Mouse (Mus musculus): Measurements from ENCODE around the gene Chmp6. TPM values are rescaled to one million over a fixed set of nuclear protein-coding genes. Genes with fewer than 3 reads are reported as not detected.

The Chmp6 gene
- polyA plus RNA-seq, 1 experiment = 64.9 TPM

GRCm38 (mm10) chr11:119933142-119933541, 19.9 kb downstream of the Chmp6 start:
- Histone ChIP-seq H3ac (ENCODE audit: control insufficient read depth, insufficient read length, low read depth) (no peak overlapping the region), H3K79me2 (ENCODE audit: control insufficient read depth, insufficient read depth) (peaks cover 8% of the 10 kb centered on the region), H3K4me3 (ENCODE audit: insufficient read depth, poor library complexity, severe bottlenecking) (no peak overlapping the region), H3K36me3 (ENCODE audit: control insufficient read depth, insufficient read depth) (peaks cover 5% of the 10 kb centered on the region), H3K27me3 (ENCODE audit: control insufficient read depth, insufficient read depth, insufficient read length) (no peaks in the 10 kb centered on the region), H3K79me3 (ENCODE audit: low read depth) (no peaks in the 10 kb centered on the region)
- TF ChIP-seq MYOD1 (IDR thresholded peaks at IDR 0.05; ENCODE audit: control insufficient read depth, insufficient read length, low read depth) (peak; percentile 68), USF1 (IDR thresholded peaks at IDR 0.05; ENCODE audit: low read depth) (no peak), MAX (IDR thresholded peaks at IDR 0.05) (peak; percentile 86), CTCF (IDR thresholded peaks at IDR 0.05; ENCODE audit: control insufficient read depth, insufficient read depth, insufficient read length) (no peak), FOSL1 (IDR thresholded peaks at IDR 0.05; ENCODE audit: insufficient read depth, low read length, poor library complexity, severe bottlenecking) (peak; percentile 45), MYOG (IDR thresholded peaks at IDR 0.05; ENCODE audit: control insufficient read depth, extremely low read depth, insufficient read length) (no peak), CEBPB (IDR thresholded peaks at IDR 0.05; ENCODE audit: low read depth) (peak; percentile 12)

GRCm38 (mm10) chr11:119933819-119934583, 20.8 kb downstream of the Chmp6 start:
- TF ChIP-seq FOSL1 (IDR thresholded peaks at IDR 0.05; ENCODE audit: insufficient read depth, low read length, poor library complexity, severe bottlenecking) (no peak), MYOD1 (IDR thresholded peaks at IDR 0.05; ENCODE audit: control insufficient read depth, insufficient read length, low read depth) (peak; percentile 31)
- H3ac ChIP-seq (ENCODE audit: control insufficient read depth, insufficient read length, low read depth) = no peak overlapping the region
- no peaks in the 10 kb centered on the region for H3K27me3 ChIP-seq (ENCODE audit: control insufficient read depth, insufficient read depth, insufficient read length)
- H3K79me2 ChIP-seq (ENCODE audit: control insufficient read depth, insufficient read depth) = peaks cover 8% of the 10 kb centered on the region
- H3K79me3 ChIP-seq (ENCODE audit: low read depth) = no peaks in the 10 kb centered on the region
- no peak overlapping the region for H3K4me3 ChIP-seq (ENCODE audit: insufficient read depth, poor library complexity, severe bottlenecking)
- H3K36me3 ChIP-seq (ENCODE audit: control insufficient read depth, insufficient read depth) = peaks cover 5% of the 10 kb centered on the region

- Histone ChIP-seq H3K27me3 (ENCODE audit: control insufficient read depth, insufficient read depth, insufficient read length) (no peaks in the 10 kb centered on the region), H3ac (ENCODE audit: control insufficient read depth, insufficient read length, low read depth) (no peak overlapping the region), H3K4me3 (ENCODE audit: insufficient read depth, poor library complexity, severe bottlenecking) (no peak overlapping the region), H3K79me3 (ENCODE audit: low read depth) (no peaks in the 10 kb centered on the region), H3K36me3 (ENCODE audit: control insufficient read depth, insufficient read depth) (peaks cover 5% of the 10 kb centered on the region), H3K79me2 (ENCODE audit: control insufficient read depth, insufficient read depth) (peaks cover 16% of the 10 kb centered on the region)
- TF ChIP-seq MAX (IDR thresholded peaks at IDR 0.05) = no peak
- TF ChIP-seq MYOG (IDR thresholded peaks at IDR 0.05; ENCODE audit: control insufficient read depth, extremely low read depth, insufficient read length) = no peak
- TF ChIP-seq USF1 (IDR thresholded peaks at IDR 0.05; ENCODE audit: low read depth) = peak; percentile 26
- no peak for TF ChIP-seq FOSL1 (IDR thresholded peaks at IDR 0.05; ENCODE audit: insufficient read depth, low read length, poor library complexity, severe bottlenecking)
Observed at GRCm38 (mm10) chr11:119934773-119935172, 21.5 kb downstream of the Chmp6 start.

GRCm38 (mm10) chr11:119935457-119935856, 22.2 kb downstream of the Chmp6 start:
- H3K79me3 ChIP-seq (ENCODE audit: low read depth) = no peaks in the 10 kb centered on the region

GRCm38 (mm10) chr11:119936456-119936855, 23.2 kb downstream of the Chmp6 start:
- Histone ChIP-seq H3K79me2 (ENCODE audit: control insufficient read depth, insufficient read depth) (peaks cover 30% of the 10 kb centered on the region), H3K27me3 (ENCODE audit: control insufficient read depth, insufficient read depth, insufficient read length) (no peaks in the 10 kb centered on the region), H3ac (ENCODE audit: control insufficient read depth, insufficient read length, low read depth) (no peak overlapping the region), H3K36me3 (ENCODE audit: control insufficient read depth, insufficient read depth) (peaks cover 5% of the 10 kb centered on the region), H3K79me3 (ENCODE audit: low read depth) (no peaks in the 10 kb centered on the region), H3K4me3 (ENCODE audit: insufficient read depth, poor library complexity, severe bottlenecking) (no peak overlapping the region)
- no peak for TF ChIP-seq FOSL1 (IDR thresholded peaks at IDR 0.05; ENCODE audit: insufficient read depth, low read length, poor library complexity, severe bottlenecking)
- no peak for TF ChIP-seq MYOD1 (IDR thresholded peaks at IDR 0.05; ENCODE audit: control insufficient read depth, insufficient read length, low read depth)
- TF ChIP-seq MYOG (IDR thresholded peaks at IDR 0.05; ENCODE audit: control insufficient read depth, extremely low read depth, insufficient read length) = no peak
- TF ChIP-seq CTCF (IDR thresholded peaks at IDR 0.05; ENCODE audit: control insufficient read depth, insufficient read depth, insufficient read length) = no peak
- TF ChIP-seq USF1 (IDR thresholded peaks at IDR 0.05; ENCODE audit: low read depth) = no peak
- no peak for TF ChIP-seq MAX (IDR thresholded peaks at IDR 0.05)
- TF ChIP-seq CEBPB (IDR thresholded peaks at IDR 0.05; ENCODE audit: low read depth) = no peak

More at GRCm38 (mm10) chr11:119935457-119935856, 22.2 kb downstream of the Chmp6 start:
- no peak overlapping the region for H3K4me3 ChIP-seq (ENCODE audit: insufficient read depth, poor library complexity, severe bottlenecking)
- no peaks in the 10 kb centered on the region for H3K27me3 ChIP-seq (ENCODE audit: control insufficient read depth, insufficient read depth, insufficient read length)
- H3K36me3 ChIP-seq (ENCODE audit: control insufficient read depth, insufficient read depth) = peaks cover 5% of the 10 kb centered on the region
- TF ChIP-seq MYOG (IDR thresholded peaks at IDR 0.05; ENCODE audit: control insufficient read depth, extremely low read depth, insufficient read length) = no peak
- TF ChIP-seq CTCF (IDR thresholded peaks at IDR 0.05; ENCODE audit: control insufficient read depth, insufficient read depth, insufficient read length) = peak; percentile 22
- TF ChIP-seq MAX (IDR thresholded peaks at IDR 0.05) = no peak
- TF ChIP-seq MYOD1 (IDR thresholded peaks at IDR 0.05; ENCODE audit: control insufficient read depth, insufficient read length, low read depth) = no peak
- no peak for TF ChIP-seq USF1 (IDR thresholded peaks at IDR 0.05; ENCODE audit: low read depth)
- TF ChIP-seq CEBPB (IDR thresholded peaks at IDR 0.05; ENCODE audit: low read depth) = no peak
- TF ChIP-seq FOSL1 (IDR thresholded peaks at IDR 0.05; ENCODE audit: insufficient read depth, low read length, poor library complexity, severe bottlenecking) = no peak
- no peak overlapping the region for H3ac ChIP-seq (ENCODE audit: control insufficient read depth, insufficient read length, low read depth)
- H3K79me2 ChIP-seq (ENCODE audit: control insufficient read depth, insufficient read depth) = peaks cover 22% of the 10 kb centered on the region

GRCm38 (mm10) chr11:119937216-119937615, 24.0 kb downstream of the Chmp6 start:
- no peak overlapping the region for H3K4me3 ChIP-seq (ENCODE audit: insufficient read depth, poor library complexity, severe bottlenecking)
- peaks cover 1% of the 10 kb centered on the region for H3K79me3 ChIP-seq (ENCODE audit: low read depth)
- H3K27me3 ChIP-seq (ENCODE audit: control insufficient read depth, insufficient read depth, insufficient read length) = no peaks in the 10 kb centered on the region
- TF ChIP-seq MAX (IDR thresholded peaks at IDR 0.05) (no peak), FOSL1 (IDR thresholded peaks at IDR 0.05; ENCODE audit: insufficient read depth, low read length, poor library complexity, severe bottlenecking) (no peak), CEBPB (IDR thresholded peaks at IDR 0.05; ENCODE audit: low read depth) (no peak), MYOG (IDR thresholded peaks at IDR 0.05; ENCODE audit: control insufficient read depth, extremely low read depth, insufficient read length) (no peak), MYOD1 (IDR thresholded peaks at IDR 0.05; ENCODE audit: control insufficient read depth, insufficient read length, low read depth) (no peak), CTCF (IDR thresholded peaks at IDR 0.05; ENCODE audit: control insufficient read depth, insufficient read depth, insufficient read length) (no peak), USF1 (IDR thresholded peaks at IDR 0.05; ENCODE audit: low read depth) (no peak)
- H3ac ChIP-seq (ENCODE audit: control insufficient read depth, insufficient read length, low read depth) = no peak overlapping the region
- peaks cover 5% of the 10 kb centered on the region for H3K36me3 ChIP-seq (ENCODE audit: control insufficient read depth, insufficient read depth)
- H3K79me2 ChIP-seq (ENCODE audit: control insufficient read depth, insufficient read depth) = peaks cover 36% of the 10 kb centered on the region

All from C2C12 (cell line).